Mouse (Mus musculus): ENCODE measurements around the gene Gm10273. TPM values are rescaled to one million over a fixed set of nuclear protein-coding genes. Genes with fewer than 3 reads are reported as not detected.

Gm10273 gene
- polyA plus RNA-seq, 1 experiment from 2014 or later, result not detected

GRCm38 (mm10) chr10:59440177-59440576 is 44.7 kb downstream of the Gm10273 start:
- no peak for ATAC-seq
- no peaks in the 10 kb centered on the region for H3K27me3 ChIP-seq (replicated peaks; ENCODE audit: control insufficient read depth, insufficient read depth, low read length)
- H3K4me3 ChIP-seq (ENCODE audit: low read length), result no peak overlapping the region
- no peaks in the 10 kb centered on the region for H3K36me3 ChIP-seq (ENCODE audit: control insufficient read depth, insufficient read depth, low read length)
- no peak overlapping the region for H3K27ac ChIP-seq (ENCODE audit: low read length)
- H3K4me1 ChIP-seq (ENCODE audit: control insufficient read depth, insufficient read depth, low read length), result peaks cover 5% of the 10 kb centered on the region; the same call in 1 of the 2 replicates
- H3K9ac ChIP-seq (ENCODE audit: low read depth, low read length), result no peak overlapping the region
- WGBS, result 58% methylated on average over 6 of the region's 6 CpGs
- H3K9me3 ChIP-seq (ENCODE audit: control insufficient read depth, low read length), result no peaks in the 10 kb centered on the region
- no peak overlapping the region for H3K4me2 ChIP-seq (ENCODE audit: low read depth, low read length)

- no peak within 1 kb of the TSS for H3K4me2 ChIP-seq (ENCODE audit: low read depth, low read length)
- H3K4me1 ChIP-seq (ENCODE audit: control insufficient read depth, insufficient read depth, low read length), result peaks cover 5% of the 10 kb centered on the region; the same call in 1 of the 2 replicates
- WGBS, result 83% methylated on average over 11 of the region's 11 CpGs
- H3K27me3 ChIP-seq (replicated peaks; ENCODE audit: control insufficient read depth, insufficient read depth, low read length), result no peaks in the 10 kb centered on the region
- H3K27ac ChIP-seq (ENCODE audit: low read length), result no peak within 1 kb of the TSS
- no peak within 1 kb of the TSS for H3K4me3 ChIP-seq (ENCODE audit: low read length)
- no peaks in the 10 kb centered on the region for H3K9me3 ChIP-seq (ENCODE audit: control insufficient read depth, low read length)
- ATAC-seq, result no peak
- no peaks in the 10 kb centered on the region for H3K36me3 ChIP-seq (ENCODE audit: control insufficient read depth, insufficient read depth, low read length)
- H3K9ac ChIP-seq (ENCODE audit: low read depth, low read length), result no peak within 1 kb of the TSS
Measured at GRCm38 (mm10) chr10:59441735-59442134, 46.3 kb downstream of the Gm10273 start, which contains the start of gene Oit3. Oit3 (minus strand) TSS chr10:59441778.

- no peak for ATAC-seq
- 12% methylated on average over 7 of the region's 7 CpGs for WGBS
- no peak overlapping the region for H3K4me2 ChIP-seq (ENCODE audit: low read depth, low read length)
- H3K36me3 ChIP-seq (ENCODE audit: control insufficient read depth, insufficient read depth, low read length), result no peaks in the 10 kb centered on the region
- H3K4me3 ChIP-seq (ENCODE audit: low read length), result no peak overlapping the region
- peaks cover 5% of the 10 kb centered on the region; the same call in 1 of the 2 replicates for H3K4me1 ChIP-seq (ENCODE audit: control insufficient read depth, insufficient read depth, low read length)
- no peaks in the 10 kb centered on the region for H3K9me3 ChIP-seq (ENCODE audit: control insufficient read depth, low read length)
- no peak overlapping the region for H3K9ac ChIP-seq (ENCODE audit: low read depth, low read length)
- no peaks in the 10 kb centered on the region for H3K27me3 ChIP-seq (replicated peaks; ENCODE audit: control insufficient read depth, insufficient read depth, low read length)
- no peak overlapping the region for H3K27ac ChIP-seq (ENCODE audit: low read length)
Measured at GRCm38 (mm10) chr10:59443212-59443611, 47.8 kb downstream of the Gm10273 start.

GRCm38 (mm10) chr10:59444106-59444505 is 48.7 kb downstream of the Gm10273 start:
- Histone ChIP-seq H3K4me2 (ENCODE audit: low read depth, low read length) (no peak overlapping the region), H3K9me3 (ENCODE audit: control insufficient read depth, low read length) (no peaks in the 10 kb centered on the region), H3K36me3 (ENCODE audit: control insufficient read depth, insufficient read depth, low read length) (0 out of 2 replicates have a peak, but pooled peaks cover 6% of the 10 kb centered on the region), H3K4me3 (ENCODE audit: low read length) (no peak overlapping the region), H3K4me1 (ENCODE audit: control insufficient read depth, insufficient read depth, low read length) (peaks cover 5% of the 10 kb centered on the region; the same call in 1 of the 2 replicates), H3K27ac (ENCODE audit: low read length) (no peak overlapping the region), H3K27me3 (replicated peaks; ENCODE audit: control insufficient read depth, insufficient read depth, low read length) (no peaks in the 10 kb centered on the region), H3K9ac (ENCODE audit: low read depth, low read length) (no peak overlapping the region)
- no peak for ATAC-seq
- 77% methylated on average over 3 of the region's 3 CpGs for WGBS

GRCm38 (mm10) chr10:59444635-59445034 is 49.2 kb downstream of the Gm10273 start:
- peaks cover 6% of the 10 kb centered on the region; the same call in 1 of the 2 replicates for H3K36me3 ChIP-seq (ENCODE audit: control insufficient read depth, insufficient read depth, low read length)
- 40% methylated on average over 8 of the region's 8 CpGs for WGBS
- no peaks in the 10 kb centered on the region for H3K9me3 ChIP-seq (ENCODE audit: control insufficient read depth, low read length)
- no peaks in the 10 kb centered on the region for H3K27me3 ChIP-seq (replicated peaks; ENCODE audit: control insufficient read depth, insufficient read depth, low read length)
- no peak overlapping the region for H3K27ac ChIP-seq (ENCODE audit: low read length)
- H3K9ac ChIP-seq (ENCODE audit: low read depth, low read length), result no peak overlapping the region
- ATAC-seq, result no peak
- no peak overlapping the region for H3K4me2 ChIP-seq (ENCODE audit: low read depth, low read length)
- H3K4me3 ChIP-seq (ENCODE audit: low read length), result no peak overlapping the region
- peaks cover 5% of the 10 kb centered on the region; the same call in 1 of the 2 replicates for H3K4me1 ChIP-seq (ENCODE audit: control insufficient read depth, insufficient read depth, low read length)

Other genes with a start within 250 kb of the Gm10273 start
- 24.6 and 25.6 TPM in 2 replicates for gene Sept10, start 173.8 kb upstream of the Gm10273 start, polyA plus RNA-seq (2015; fragmentation: Nextera tagmentation; extraction: Ambion mirVana)
- gene Sowahc, start 173.7 kb upstream of the Gm10273 start, polyA plus RNA-seq (2015; fragmentation: Nextera tagmentation; extraction: Ambion mirVana), result 11.2 and 11.7 TPM in 2 replicates
- gene P4ha1, start 72.3 kb upstream of the Gm10273 start, polyA plus RNA-seq (2015; fragmentation: Nextera tagmentation; extraction: Ambion mirVana), result 66.0 and 69.4 TPM in 2 replicates
- 62.2 and 69.1 TPM in 2 replicates for gene Pla2g12b, start 8.0 kb downstream of the Gm10273 start, polyA plus RNA-seq (2015; fragmentation: Nextera tagmentation; extraction: Ambion mirVana)
- gene Oit3, start 46.1 kb downstream of the Gm10273 start, polyA plus RNA-seq (2015; fragmentation: Nextera tagmentation; extraction: Ambion mirVana), result 2.1 and 2.3 TPM in 2 replicates
- gene Gm10322, start 220.4 kb downstream of the Gm10273 start, polyA plus RNA-seq (2015; fragmentation: Nextera tagmentation; extraction: Ambion mirVana), result not detected in 2 replicates
- gene Mcu, start 221.1 kb downstream of the Gm10273 start, polyA plus RNA-seq (2015; fragmentation: Nextera tagmentation; extraction: Ambion mirVana), result 75.3 and 77.5 TPM in 2 replicates